Mouse (Mus musculus) ES-E14 (cell line): ENCODE results near the gene Oxct2b.

ENCODE experiments used
- ZC3H11A ChIP-seq: IDR thresholded peaks from 2 replicates; pipeline ENCODE4 v1.6.1; 2012; ENCODE audit warnings: low read depth, mild to moderate bottlenecking, inconsistent platforms, low read length, borderline replicate concordance
- ZNF384 ChIP-seq: IDR thresholded peaks from 2 replicates; pipeline ENCODE4 v1.6.1; 2012; ENCODE audit warnings: low read depth, low read length, inconsistent platforms

GRCm38 (mm10) chr4:123137551-123137950 lies 21.5 kb downstream of the Oxct2b start:
- TF ChIP-seq ZC3H11A (no peak), ZNF384 (no peak)
